Mouse (Mus musculus) cerebellum, postnatal 14 days (tissue): ENCODE data around the gene C1ql4.
A peak's percentile ranks its signal among the peaks of the same experiment; 100 is the strongest.
"Not testable (repeated sequence)": the region's sequence is repeated elsewhere in the genome, so short reads cannot be mapped to it uniquely, and the experiment has no call there.

Experiments
- DNase-seq, 2 experiments: peaks; one replicate each; pipeline ENCODE4 v3.0.0; 2021; ENCODE audit warnings: mixed read lengths in 2 of 2

The C1ql4 gene

DNA sequence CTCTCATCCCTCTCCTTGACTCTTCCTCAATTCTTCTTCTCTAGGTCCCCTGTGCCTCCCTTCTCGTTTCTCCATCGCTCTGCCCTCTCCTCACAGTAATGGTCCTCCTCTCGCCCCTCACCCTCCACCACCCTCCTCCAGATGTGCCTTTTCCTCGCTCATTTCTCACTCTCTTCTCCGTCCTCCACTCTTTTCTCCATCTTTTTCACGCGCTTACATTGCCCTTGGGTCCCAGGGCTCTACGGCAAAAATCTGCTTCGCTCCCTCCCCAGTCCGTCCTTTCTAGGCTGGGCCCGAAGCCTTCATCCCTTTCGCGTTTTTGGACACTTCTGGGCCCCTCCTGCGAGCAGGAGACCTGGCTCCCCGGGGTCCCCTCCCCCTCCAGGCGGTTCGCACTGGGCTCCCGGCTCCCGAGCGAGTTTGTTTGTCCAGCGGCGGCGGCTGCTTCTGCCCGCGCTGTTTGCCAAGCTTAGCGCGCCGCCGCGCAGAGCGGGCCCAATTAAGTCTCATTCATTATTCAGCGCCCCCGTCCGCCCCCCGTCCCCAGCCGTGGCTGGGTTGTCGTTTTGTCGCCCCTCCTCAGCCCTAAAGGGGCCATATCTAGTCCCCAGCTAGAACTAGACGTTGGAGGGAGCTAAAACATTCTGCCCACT is 10.3 kb upstream of the C1ql4 start:
- no peak for DNase-seq

DNA sequence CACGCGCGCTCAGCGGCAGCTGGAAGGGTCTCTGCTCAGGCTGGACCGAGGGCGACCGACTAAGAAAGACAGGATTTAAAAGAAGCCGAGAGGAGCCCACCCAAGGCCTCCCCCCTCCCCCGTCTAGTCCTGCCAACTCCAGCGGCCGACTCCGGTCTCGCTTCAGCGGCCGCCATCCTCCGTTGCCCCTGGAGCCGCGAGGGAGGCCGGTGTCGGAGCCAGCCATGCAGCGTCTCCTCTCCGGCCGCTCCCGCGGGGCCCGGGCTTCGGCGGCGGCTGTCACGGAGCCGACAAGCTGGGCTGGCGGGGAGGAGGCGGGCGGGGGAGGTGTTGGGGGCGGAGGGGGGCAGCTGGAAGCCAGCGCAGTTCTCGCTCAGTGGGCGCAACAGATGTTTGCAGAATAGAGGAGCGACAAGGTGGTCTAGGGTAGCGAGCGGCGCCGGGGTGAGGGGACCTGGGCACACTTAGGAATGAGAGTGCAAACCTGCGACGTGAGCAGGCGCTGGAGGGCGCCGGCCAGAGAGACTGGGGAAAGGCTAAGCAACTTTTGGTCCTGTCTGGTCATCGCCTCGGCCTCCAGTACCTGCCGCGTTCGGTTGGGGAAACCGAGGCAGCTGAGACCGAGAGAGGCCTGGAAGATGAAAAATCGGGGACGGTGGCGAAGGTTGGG is 9.3 kb upstream of the C1ql4 start:
- peak in 1 of 2 experiments; percentile 39 for DNase-seq

DNA sequence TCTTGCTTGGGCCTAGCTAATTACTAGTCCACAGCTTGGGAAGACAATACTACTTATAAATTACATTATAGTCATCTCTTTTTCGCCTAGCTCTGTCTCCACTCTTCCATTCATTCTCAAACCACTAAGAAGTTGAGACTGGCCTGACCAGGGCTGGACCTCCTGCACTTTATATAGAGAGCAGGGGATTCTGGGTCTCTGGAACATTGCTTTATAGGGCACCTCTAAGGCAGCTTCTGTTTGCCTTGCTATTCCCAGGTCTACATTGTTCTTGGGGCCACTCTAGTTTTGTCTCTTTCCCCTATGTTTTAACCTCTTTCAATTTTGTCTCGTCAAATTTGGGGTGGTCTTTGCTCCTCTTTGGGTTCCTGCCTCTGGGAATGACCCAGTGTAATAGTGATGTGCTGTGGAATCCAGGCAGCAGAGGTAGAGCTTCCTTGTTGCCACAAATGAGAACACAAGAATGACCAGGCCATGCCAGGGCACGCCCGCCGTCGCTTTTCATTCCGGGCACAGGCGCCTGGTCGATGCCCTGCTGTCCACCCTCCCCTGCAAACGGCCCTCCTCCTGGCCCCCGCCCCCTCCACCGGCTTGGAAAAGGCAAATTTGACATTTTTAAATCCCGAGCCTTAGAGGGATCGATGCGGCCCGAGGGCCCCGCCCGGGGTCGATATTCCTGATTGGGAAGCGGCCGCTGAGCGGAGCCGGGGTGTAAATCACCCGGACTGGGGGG is 8.6 kb upstream of the C1ql4 start:
- DNase-seq = no peak

DNA sequence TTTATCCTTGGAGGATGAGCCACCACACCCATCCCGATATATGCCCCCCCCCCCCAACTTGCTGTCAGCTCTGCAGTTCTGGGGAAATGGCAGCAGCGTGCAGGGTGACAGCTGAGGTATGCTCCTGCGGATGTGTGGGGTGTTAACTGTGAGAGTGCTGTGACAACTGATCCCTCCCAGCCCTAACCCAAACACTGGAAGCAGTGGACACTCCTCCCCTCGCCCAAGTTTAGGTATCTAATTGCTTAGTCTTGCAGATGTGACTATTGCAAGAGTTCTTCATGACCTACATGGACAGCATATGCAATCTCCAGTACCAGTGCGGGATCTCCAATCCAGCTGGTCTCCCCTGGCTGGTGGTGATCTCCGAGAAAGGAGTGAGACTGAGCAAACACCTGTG is 7.7 kb upstream of the C1ql4 start:
- no peak for DNase-seq

DNA sequence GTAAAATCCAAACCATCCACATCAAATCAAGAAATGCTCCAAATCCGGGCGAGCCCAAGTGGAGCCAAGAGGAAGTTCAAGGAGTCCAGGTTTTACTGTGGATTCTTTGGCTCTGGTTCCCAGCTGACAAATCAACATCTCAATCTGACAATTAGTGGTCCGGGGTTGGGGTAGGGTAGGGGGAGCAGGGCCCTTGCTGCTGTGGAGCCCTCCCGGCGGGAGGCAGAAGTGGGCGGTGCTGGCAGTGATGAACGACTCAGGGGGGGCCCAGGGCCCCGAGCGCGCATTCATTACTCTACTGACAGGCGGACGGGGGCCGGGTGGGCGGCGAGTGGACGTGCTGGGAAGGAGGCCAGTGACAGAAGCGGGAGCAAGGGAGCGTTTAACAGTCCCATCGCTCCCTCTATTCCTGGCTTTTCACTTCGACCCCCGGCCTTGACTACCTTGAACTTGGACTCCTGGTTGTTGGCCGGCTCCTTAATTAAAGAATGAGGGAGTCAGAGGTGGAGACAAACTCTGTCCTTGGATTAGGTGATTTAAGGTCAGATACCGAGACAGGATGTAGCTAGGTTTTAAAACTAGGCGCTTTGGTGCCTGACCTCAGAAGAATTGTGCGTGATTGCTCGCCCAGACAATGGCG is 7.1 kb upstream of the C1ql4 start:
- DNase-seq = peak in 1 of 2 experiments; percentile 44

DNA sequence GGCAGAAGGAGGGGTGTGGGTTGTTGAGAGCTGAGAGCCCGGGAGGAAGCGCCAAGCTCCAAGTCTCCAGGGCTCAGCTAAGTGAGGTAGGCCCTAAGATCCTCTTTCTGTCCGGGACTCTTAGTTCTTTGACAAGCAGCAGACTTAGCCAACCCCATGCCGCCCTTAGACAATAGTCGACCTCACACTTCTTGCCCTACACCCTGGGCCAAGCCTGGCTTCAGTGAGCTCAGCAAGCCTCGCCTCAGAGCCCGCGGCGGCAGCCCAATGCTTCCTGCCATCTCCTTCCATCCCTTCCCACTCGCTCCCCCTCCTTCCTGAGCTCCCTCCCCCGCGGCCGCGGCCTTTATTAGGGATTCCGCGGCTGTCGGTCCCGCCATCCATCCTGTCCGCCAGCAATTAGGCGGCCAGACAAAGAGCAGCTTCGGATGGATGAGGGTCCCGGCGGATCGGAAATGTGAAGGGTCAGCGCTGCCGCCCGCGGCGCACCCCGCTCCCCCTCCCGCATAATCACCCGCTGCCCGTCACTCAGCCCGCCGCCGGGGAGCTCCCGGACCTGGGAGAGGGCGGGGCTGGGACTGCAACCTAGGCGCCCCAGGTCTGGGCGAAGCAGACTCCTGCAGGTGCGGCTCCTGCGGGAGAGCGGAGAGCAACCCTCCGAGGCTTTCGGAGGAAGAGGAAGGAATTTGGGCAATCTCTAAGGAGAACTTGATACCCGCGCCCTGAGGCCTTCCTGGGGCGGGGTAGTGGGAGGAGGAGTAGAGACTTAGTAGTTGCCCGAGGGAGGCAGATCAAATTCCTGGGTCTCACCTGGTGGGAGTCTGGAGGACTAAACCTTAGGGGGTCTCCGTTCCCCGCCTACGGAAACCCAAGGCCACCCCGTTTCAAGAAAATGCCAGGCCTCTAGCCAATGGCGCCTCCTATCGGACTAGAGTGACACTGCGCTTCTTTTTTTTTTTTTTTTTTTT is 6.0 kb upstream of the C1ql4 start:
- DNase-seq = peak; percentile 45 to 59

DNA sequence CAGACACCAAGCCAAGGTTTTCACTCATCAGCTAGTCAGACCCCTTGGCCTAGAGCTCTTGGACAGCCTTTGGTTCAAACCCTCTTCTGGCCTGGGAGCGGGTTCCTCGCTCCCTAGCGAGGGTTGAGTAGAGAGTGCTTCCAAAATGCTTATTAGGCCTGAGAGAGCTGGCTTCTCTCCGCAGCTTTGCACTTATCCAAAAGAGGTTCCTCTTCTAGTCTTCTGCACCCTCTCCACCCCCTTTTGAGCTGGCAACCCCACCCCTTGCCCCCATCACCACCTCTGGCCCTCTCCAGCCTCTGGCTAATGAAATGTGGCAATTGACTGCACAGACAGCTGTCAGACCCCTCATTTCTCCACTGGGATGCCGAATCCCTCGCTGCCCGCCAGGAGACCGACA is 5.3 kb upstream of the C1ql4 start, which contains the start of gene Dnajc22:
Dnajc22 (plus strand) TSS at position 301 of the 400 bp plus-strand sequence.
- DNase-seq = no peak

DNA sequence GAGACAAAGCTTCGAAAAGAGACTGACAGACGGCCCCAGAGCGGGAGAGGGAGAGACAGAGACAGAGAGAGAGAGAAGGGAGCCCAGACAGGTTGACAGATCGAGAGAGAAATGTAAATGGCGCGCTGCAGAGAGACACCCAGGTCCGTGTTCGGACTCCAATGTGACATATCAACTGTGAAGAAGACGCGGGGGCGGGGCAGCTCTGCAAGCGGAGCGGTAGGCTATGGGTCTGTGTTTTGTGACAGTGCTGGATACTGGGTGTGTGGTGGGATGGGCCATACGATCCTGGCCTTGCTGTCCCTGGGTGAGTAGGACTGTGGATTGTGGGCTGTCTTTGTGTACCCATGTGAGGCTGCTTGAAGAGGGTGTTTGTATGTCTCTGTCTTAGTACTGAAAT is 1.5 kb upstream of the C1ql4 start:
- no peak for DNase-seq

DNA sequence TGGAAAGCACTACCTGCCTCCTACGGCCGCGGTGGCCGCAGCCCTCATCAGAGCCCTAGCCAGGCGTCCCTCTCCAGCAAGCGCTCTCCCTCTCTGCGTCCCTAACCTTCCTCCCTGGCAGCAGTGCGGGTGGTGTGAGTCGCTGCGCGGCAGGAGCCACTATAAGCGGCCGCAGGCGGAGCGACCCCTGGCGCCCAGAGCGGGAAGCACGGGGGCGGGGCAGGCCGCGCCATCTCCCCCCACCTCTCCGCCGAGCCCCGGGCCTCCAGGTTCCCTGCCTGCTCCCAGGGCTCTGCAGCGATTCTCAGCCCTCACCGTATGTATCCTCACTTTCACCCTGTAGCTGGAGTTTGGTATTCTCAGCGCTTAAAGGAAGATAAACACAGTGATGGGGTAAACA is 675 bp upstream of the C1ql4 start:
- DNase-seq = peak; percentile 80 to 89

DNA sequence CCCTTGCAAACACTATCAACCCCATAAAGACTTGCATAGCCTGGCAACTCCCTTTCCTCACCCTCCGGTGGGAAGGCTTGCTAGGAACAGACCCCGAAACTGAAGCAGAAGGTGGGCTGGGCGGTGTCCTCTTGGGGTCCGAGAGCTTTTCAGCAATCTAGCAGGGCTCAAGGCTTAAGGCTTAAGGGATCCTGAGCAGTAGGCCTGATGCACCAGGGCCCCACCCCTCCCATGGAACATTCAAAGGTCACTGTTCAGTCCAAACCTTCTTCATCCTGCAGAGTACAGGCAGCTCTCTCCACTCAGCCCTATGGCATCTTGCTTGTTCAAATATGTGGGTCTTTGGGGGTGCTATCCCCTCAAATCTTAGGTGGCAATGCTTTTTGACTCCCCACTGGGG is 1.6 kb downstream of the C1ql4 start:
- no peak for DNase-seq

DNA sequence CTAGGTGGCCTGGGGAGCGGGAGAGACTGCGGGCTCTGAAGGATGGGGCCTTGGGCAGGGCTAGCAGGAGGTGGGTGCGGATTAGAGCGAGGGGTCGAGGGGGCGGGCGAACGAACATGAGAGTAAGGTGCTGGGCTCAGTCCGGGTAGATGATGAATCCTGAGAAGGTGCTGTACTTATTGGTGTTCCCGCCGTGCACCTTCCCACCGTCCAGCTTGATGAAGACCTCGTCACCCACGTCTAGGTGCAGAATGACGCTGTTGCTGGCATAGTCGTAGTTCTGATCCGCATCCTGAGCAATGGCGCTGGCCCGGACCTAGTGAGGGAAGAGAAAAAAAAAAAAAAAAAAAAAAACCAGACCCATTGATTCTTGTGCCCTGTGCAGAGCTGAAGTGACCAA is 3.0 kb downstream of the C1ql4 start:
- no peak for DNase-seq

DNA sequence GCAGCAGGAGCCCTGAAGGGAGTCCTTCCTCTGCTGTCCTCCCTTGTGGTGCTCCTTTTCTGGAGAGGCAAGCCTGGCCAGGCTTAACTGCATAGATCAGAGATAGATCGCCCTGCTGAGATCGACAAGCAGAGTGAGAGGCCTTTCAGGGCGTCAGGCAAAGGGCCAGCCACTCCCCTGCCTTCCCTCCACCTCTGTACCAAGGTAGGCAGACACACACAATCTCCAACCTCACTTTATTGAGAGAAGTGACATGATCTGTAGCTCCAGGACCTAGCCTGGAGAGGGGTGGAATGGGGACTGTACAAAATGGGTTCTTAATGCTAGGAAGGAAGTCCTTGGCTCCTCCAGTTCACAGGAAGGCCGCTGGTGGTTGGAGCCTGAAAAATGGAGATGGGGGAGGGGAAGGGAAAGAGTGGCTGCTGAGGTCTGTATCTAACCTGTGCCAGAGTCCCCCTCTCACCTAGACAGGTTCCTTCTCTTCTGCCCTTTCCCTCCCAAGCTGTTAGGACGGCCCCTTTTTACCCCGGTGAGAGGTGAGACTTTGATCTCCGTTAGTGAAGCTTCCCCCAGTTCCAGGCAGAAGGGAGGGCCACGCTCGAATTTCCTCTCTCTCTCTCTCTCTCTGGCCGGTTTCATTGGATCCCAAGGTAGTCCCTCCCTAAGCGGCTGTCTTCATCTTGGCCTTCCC is 3.6 kb downstream of the C1ql4 start:
- DNase-seq = no peak

DNA sequence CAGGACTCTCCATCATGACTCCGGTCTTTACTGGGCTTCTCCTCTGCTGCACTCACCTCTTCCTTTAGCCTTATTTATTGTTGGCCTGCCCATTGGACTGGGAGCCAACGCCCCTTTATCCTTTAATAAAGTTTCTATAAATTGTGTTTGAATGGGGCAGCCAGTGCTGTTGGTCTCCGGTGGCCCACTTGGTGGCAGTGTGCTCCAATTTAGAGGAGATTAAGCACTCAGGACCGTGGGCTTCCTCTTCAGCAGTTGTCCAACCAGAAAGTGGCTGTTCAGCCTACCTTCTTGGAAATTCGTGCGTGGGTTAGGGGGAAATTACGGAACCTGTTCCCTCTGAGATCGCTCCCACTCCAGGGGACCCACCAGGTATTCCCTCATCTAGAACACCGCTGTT is 4.4 kb downstream of the C1ql4 start:
- DNase-seq = peak; percentile 56 to 67

DNA sequence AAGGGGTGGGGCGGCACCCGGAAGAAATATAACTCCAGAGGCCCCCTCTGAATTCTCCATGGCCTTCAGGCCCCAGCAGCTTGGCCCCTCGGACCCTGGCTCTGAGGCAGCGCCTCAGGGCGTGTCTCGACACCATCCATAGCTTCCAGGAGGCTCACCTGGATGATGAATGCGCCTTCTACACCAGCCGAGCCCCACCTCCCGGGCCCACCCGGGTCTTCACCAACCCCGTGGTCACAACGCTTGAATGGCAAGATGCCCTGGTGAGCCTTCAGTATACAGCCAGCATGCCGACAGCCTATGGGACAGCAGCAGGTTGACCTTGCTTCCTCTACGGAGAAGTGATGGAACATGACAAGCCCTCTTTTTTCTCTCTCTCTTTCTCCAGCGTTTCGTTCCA is 4.8 kb downstream of the C1ql4 start:
- no peak for DNase-seq

DNA sequence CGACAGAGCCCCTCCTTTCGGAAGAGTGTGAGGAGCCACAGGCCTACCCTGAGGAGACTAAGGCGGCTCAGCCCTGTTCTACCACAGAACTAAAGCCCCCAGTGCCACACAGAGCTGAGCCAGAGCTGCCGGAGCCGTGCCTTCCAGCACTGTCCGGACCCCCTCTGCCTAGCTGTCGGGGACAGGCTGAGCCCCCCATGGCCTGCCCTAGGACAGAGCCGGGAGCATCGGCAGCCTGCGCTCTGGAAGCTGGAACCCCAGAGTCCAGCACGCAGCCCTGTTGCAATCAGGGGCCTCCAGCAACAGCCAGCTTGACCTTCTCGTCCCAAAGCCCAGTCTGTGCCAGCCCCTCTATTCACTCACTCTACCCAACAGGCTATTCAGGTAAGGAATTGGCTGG is 5.3 kb downstream of the C1ql4 start:
- DNase-seq = no peak

DNA sequence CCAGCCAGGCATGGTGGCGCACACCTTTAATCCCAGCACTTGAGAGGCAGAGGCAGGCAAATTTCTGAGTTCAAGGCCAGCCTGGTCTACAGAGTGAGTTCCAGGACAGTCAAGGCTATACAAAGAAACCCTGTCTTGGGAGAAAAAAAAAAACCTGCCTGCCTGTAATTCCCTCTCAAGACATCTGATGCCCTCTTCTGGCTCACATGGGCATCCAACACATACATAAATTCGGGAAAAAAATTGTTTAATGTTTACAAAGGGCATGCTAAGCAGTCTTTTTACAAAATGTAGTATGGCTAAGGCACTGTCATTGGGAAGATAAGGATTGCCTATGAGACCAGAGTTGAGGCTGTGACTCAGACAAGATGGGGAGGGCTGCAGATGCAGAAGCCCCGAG is 7.8 kb downstream of the C1ql4 start:
- no peak for DNase-seq

DNA sequence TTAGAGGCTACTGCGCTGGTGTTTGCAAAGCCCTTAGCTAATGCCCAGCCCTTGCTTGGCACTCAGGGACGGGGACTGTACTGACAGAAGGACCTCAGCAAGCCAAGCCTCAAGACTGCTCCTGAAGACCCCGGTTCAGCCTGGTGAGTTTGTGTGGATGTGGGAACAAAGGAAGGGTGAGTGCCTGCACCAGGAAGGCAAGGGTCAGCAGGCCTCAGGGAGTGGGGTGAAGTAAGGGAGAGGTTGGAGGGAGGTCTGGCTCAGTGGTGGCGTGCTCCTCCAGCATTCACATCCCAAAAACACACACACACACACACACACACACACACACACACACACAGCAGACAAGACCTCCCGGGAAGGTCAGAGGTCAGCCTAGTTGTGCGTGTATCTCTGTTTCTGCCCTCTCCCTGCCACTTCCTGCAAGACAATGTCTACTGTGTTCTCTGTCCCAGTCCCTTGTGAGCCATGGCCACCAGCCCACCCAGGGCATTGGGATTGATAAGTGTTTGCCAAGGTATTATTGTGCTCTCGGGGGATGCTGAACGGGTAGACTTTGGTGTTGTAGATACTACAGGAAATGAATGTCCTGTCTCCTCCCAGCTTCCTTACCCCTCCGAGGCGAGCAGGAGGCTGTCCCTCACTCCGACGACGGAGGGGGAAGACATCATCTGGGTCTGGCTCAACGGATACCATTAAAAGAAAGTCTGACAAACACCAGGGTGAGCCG is 9.3 kb downstream of the C1ql4 start:
- no peak for DNase-seq

DNA sequence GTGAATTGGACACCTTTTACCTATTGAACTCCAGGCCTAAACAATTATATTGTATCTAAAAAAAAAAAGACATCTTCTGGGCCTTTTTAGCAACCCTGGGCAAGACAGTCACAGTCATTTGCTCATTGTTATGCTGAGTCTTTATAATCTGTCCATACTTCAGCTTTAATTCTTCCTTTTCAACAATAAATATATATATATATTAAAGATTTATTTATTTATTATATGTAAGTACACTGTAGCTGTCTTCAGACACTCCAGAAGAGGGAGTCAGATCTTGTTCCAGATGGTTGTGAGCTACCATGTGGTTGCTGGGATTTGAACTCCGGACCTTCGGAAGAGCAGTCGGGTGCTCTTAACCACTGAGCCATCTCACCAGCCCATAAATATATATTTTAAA is 11.6 kb downstream of the C1ql4 start:
- not testable (repeated sequence) for DNase-seq

DNA sequence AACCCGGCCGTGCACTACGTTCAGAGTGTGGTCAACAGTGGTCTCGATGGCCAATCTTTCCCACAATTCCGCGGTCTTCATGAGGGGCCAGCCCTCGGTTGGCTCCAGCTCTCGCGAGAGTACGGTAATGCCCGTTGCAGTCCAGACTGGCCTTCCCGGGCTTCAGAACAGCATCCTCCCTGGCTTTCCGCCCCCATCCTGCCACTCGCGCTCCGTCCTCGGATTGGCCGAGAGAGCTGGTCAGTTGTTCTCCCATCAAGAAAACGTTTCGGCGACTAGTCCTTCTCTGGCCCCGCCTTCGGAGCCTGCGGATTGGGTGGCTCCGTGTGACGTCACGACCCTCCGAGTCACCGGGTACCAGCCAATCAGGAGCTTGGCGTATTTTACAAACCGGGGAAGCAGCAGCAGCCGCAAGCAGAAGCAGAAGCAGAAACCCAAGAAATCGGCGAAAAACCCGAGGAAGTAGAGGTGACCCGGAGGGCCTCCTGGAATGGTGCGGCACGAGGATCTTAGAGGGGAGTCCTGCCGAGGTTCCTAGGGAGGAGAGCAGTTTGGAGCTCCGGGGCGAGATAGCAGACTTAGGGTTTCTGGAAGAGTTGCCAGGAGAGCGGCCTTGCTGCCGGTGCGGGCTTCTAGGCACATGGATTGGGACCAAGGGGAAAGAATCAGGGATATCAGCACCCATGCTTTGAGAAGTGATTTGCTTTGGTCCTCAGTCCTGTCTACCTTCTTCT is 12.8 kb downstream of the C1ql4 start:
- peak; percentile 99 for DNase-seq

DNA sequence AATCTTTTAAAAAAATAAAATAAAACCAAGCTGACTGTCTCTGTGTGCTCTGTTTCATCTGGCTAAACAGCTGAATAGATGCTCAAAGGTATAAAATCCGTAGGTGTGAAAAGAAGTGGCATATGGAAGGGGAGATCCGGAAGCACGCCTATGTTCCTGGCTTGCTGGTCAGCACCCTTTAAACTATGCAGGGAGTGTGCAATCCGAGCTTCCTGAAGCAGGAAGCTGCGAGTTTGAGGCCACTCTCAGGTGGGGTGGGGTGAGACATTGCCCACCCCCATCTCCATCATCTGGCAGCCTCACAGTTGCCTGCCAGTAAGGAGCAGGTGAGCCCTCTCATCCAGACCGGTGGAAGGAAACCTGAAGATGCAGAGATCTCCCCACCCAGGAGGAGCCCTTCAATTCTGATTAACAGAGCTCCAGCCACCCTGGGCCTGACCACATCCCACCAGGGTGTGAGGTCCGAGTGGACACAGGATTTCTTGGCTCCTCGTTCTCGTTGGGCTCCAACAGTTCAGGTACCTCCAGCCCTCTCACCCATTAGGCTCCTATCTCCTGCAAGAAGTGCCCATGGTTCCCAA is 13.5 kb downstream of the C1ql4 start, which contains the start of gene Troap:
Troap (plus strand) TSS at position 557 of the 581 bp plus-strand sequence.
- no peak for DNase-seq
